Mouse (Mus musculus) myocyte (in vitro differentiated cells): ENCODE data around the gene Gm19426.

Source experiments
- CEBPB ChIP-seq: IDR thresholded peaks from 2 replicates; pipeline ENCODE4 v1.6.1; 2011; ENCODE audit warnings: mild to moderate bottlenecking, moderate library complexity; ENCODE audit not compliant: poor library complexity, insufficient read depth, severe bottlenecking
- E2F4 ChIP-seq: IDR thresholded peaks from one replicate; pipeline ENCODE4 v1.6.1; 2011; ENCODE audit warnings: mild to moderate bottlenecking, control low read depth, moderate library complexity; ENCODE audit not compliant: insufficient read depth
- MAX ChIP-seq: IDR thresholded peaks from one replicate; pipeline ENCODE4 v1.6.1; 2011; ENCODE audit warnings: low read depth, mild to moderate bottlenecking, control low read depth
- MYOD1 ChIP-seq, 3 experiments: IDR thresholded peaks; one replicate each; pipeline ENCODE4 v1.6.1; 2011; ENCODE audit warnings: control low read depth in 2 of 3, low read depth in 2 of 3, mild to moderate bottlenecking in 2 of 3, moderate library complexity in 1 of 3; ENCODE audit not compliant: insufficient read length in 2 of 3, control insufficient read depth in 1 of 3
- MYOG ChIP-seq, 3 experiments: IDR thresholded peaks; one replicate each; pipeline ENCODE4 v1.6.1; 2011; ENCODE audit warnings: control low read depth in 2 of 3, low read depth in 2 of 3, mild to moderate bottlenecking in 2 of 3; ENCODE audit not compliant: insufficient read length in 2 of 3, control insufficient read depth in 1 of 3, insufficient read depth in 1 of 3
- POLR2A ChIP-seq: IDR thresholded peaks from one replicate; pipeline ENCODE4 v1.6.1; 2011; ENCODE audit warnings: low read depth, mild to moderate bottlenecking, control low read depth, moderate library complexity; ENCODE audit not compliant: insufficient read length
- POLR2AphosphoS2 ChIP-seq: IDR thresholded peaks from one replicate; pipeline ENCODE4 v1.6.1; 2011; ENCODE audit warnings: low read depth, control low read depth; ENCODE audit not compliant: insufficient read length
- REST ChIP-seq: IDR thresholded peaks from one replicate; pipeline ENCODE4 v1.6.1; 2011; ENCODE audit warnings: mild to moderate bottlenecking, control low read depth, moderate library complexity; ENCODE audit not compliant: insufficient read depth, insufficient read length
- SRF ChIP-seq: IDR thresholded peaks from one replicate; pipeline ENCODE4 v1.6.1; 2011; ENCODE audit warnings: low read depth; ENCODE audit not compliant: control insufficient read depth, insufficient read length
- TCF12 ChIP-seq: IDR thresholded peaks from one replicate; pipeline ENCODE4 v1.6.1; 2011; ENCODE audit warnings: mild to moderate bottlenecking, control low read depth; ENCODE audit not compliant: poor library complexity, insufficient read depth, severe bottlenecking
- TCF3 ChIP-seq: IDR thresholded peaks from one replicate; pipeline ENCODE4 v1.6.1; 2011; ENCODE audit warnings: low read depth, control low read depth; ENCODE audit not compliant: insufficient read length
- USF1 ChIP-seq: IDR thresholded peaks from one replicate; pipeline ENCODE4 v1.6.1; 2011; ENCODE audit warnings: low read depth, mild to moderate bottlenecking, control low read depth, moderate library complexity

- no peak for TF ChIP-seq MAX
- TF ChIP-seq POLR2A: no peak
- no peak for TF ChIP-seq USF1
- no peak for TF ChIP-seq POLR2AphosphoS2
- TF ChIP-seq SRF: no peak
- no peak for TF ChIP-seq TCF12
- TF ChIP-seq TCF3: no peak
- no peak for TF ChIP-seq E2F4
- no peak for TF ChIP-seq MYOD1 (IDR thresholded peaks at IDR 0.05; ENCODE audit: control insufficient read depth in 1 of 3, insufficient read length in 2 of 3, low read depth in 2 of 3)
- no peak for TF ChIP-seq REST
- no peak for TF ChIP-seq MYOG (IDR thresholded peaks at IDR 0.05; ENCODE audit: control insufficient read depth in 1 of 3, insufficient read depth in 1 of 3, insufficient read length in 2 of 3, low read depth in 2 of 3)
- no peak for TF ChIP-seq CEBPB
Measured at GRCm38 (mm10) chr2:84744126-84744525, 671 bp upstream of the Gm19426 start.
